Mouse (Mus musculus) testis, adult 2 months (tissue): ENCODE results near the gene Gm20388. TPM values are rescaled to one million over a fixed set of nuclear protein-coding genes. Genes with fewer than 3 reads are reported as not detected.

ENCODE experiments used
- H3K27ac ChIP-seq: fragments of 200-500 bp; 2 replicates; pipeline ENCODE4 v1.5.1; 2012; ENCODE audit warnings: low read depth, low read length; ENCODE audit not compliant: control insufficient read depth, insufficient read depth
- H3K27me3 ChIP-seq: fragments of 200-500 bp; 2 replicates; pipeline ENCODE4 v1.6.1; 2012; ENCODE audit warnings: mild to moderate bottlenecking, low read length, moderate library complexity; ENCODE audit not compliant: control insufficient read depth, insufficient read depth
- H3K36me3 ChIP-seq: fragments of 200-500 bp; 2 replicates; pipeline ENCODE4 v1.6.1; 2012; ENCODE audit warnings: mild to moderate bottlenecking, low read length; ENCODE audit not compliant: control insufficient read depth, insufficient read depth
- H3K4me1 ChIP-seq: fragments of 200-500 bp; 2 replicates; pipeline ENCODE4 v1.6.1; 2012; ENCODE audit warnings: low read length; ENCODE audit not compliant: control insufficient read depth, insufficient read depth
- H3K4me3 ChIP-seq: fragments of 200-500 bp; 2 replicates; pipeline ENCODE4 v1.5.1; 2012; ENCODE audit warnings: low read depth, mild to moderate bottlenecking, low read length, moderate library complexity, mixed read lengths; ENCODE audit not compliant: control insufficient read depth
- CTCF ChIP-seq: fragments of 200-500 bp; IDR thresholded peaks from 2 replicates; pipeline ENCODE4 v1.5.1; 2012; ENCODE audit warnings: low read depth, mild to moderate bottlenecking, inconsistent platforms, low read length, moderate library complexity; ENCODE audit not compliant: control insufficient read depth, insufficient read depth, insufficient replicate concordance
- POLR2A ChIP-seq: fragments of 200-500 bp; IDR thresholded peaks from 2 replicates; pipeline ENCODE4 v1.6.1; 2012; ENCODE audit warnings: low read depth, mild to moderate bottlenecking, inconsistent platforms, low read length, moderate library complexity; ENCODE audit not compliant: control insufficient read depth
- polyA plus RNA-seq: library from polyadenylated mRNA; depleted of rRNA; stranded (reverse); fragments of >200 nt; gene quantifications from 2 replicates; pipeline ENCODE4 v1.2.3, GENCODE M21; 2012

The Gm20388 gene
- polyA plus RNA-seq, 1 experiment: 5.6 TPM

GRCm38 (mm10) chr8:121818226-121818625 lies 1907.6 kb downstream of the Gm20388 start:
- Histone ChIP-seq H3K36me3 (peaks cover 2% of the 10 kb centered on the region), H3K4me3 (no peak overlapping the region), H3K27ac (no peak overlapping the region), H3K27me3 (no peaks in the 10 kb centered on the region), H3K4me1 (no peaks in the 10 kb centered on the region)
- no peak for TF ChIP-seq POLR2A
- no peak for TF ChIP-seq CTCF

GRCm38 (mm10) chr8:121820840-121821239 lies 1910.2 kb downstream of the Gm20388 start:
- H3K36me3 ChIP-seq: peaks cover 2% of the 10 kb centered on the region
- H3K27ac ChIP-seq: no peak overlapping the region

GRCm38 (mm10) chr8:121821320-121821719 lies 1910.7 kb downstream of the Gm20388 start:
- TF ChIP-seq CTCF (no peak), POLR2A (no peak)
- no peaks in the 10 kb centered on the region for H3K4me1 ChIP-seq
- H3K4me3 ChIP-seq: peak overlapping the region; percentile 90
- H3K36me3 ChIP-seq: peaks cover 2% of the 10 kb centered on the region
- no peaks in the 10 kb centered on the region for H3K27me3 ChIP-seq
- H3K27ac ChIP-seq: no peak overlapping the region

More at GRCm38 (mm10) chr8:121820840-121821239, 1910.2 kb downstream of the Gm20388 start:
- Histone ChIP-seq H3K27me3 (no peaks in the 10 kb centered on the region), H3K4me1 (no peaks in the 10 kb centered on the region), H3K4me3 (peak overlapping the region; percentile 90)
- TF ChIP-seq CTCF (no peak), POLR2A (no peak)

- peak overlapping the region; percentile 90 for H3K4me3 ChIP-seq
- TF ChIP-seq CTCF: no peak
- TF ChIP-seq POLR2A: no peak
These were observed 1911.1 kb downstream of the Gm20388 start for GRCm38 (mm10) chr8:121821770-121822169.

GRCm38 (mm10) chr8:121827726-121828125 lies 1917.1 kb downstream of the Gm20388 start:
- H3K27ac ChIP-seq: no peak overlapping the region
- peaks cover 6% of the 10 kb centered on the region for H3K4me1 ChIP-seq
- no peak for TF ChIP-seq CTCF
- no peak for TF ChIP-seq POLR2A
- H3K27me3 ChIP-seq: no peaks in the 10 kb centered on the region
- H3K4me3 ChIP-seq: no peak overlapping the region
- no peaks in the 10 kb centered on the region for H3K36me3 ChIP-seq

More at GRCm38 (mm10) chr8:121821770-121822169, 1911.1 kb downstream of the Gm20388 start:
- H3K36me3 ChIP-seq: peaks cover 2% of the 10 kb centered on the region
- no peak overlapping the region for H3K27ac ChIP-seq
- no peaks in the 10 kb centered on the region for H3K4me1 ChIP-seq
- no peaks in the 10 kb centered on the region for H3K27me3 ChIP-seq

GRCm38 (mm10) chr8:121828376-121829023 lies 1917.9 kb downstream of the Gm20388 start:
- H3K27ac ChIP-seq: no peak overlapping the region
- no peaks in the 10 kb centered on the region for H3K36me3 ChIP-seq
- H3K27me3 ChIP-seq: no peaks in the 10 kb centered on the region
- TF ChIP-seq POLR2A: no peak
- TF ChIP-seq CTCF: no peak
- peaks cover 6% of the 10 kb centered on the region for H3K4me1 ChIP-seq
- peak overlapping the region; percentile 98 for H3K4me3 ChIP-seq

GRCm38 (mm10) chr8:121829048-121829776 lies 1918.6 kb downstream of the Gm20388 start, which contains the start of gene Klhdc4:
Klhdc4 (minus strand) TSS chr8:121829569.
- TF ChIP-seq CTCF: no peak
- TF ChIP-seq POLR2A: no peak; the same call in 1 of the 2 replicates

More at GRCm38 (mm10) chr8:121829048-121829776, 1918.6 kb downstream of the Gm20388 start, which contains the start of gene Klhdc4:
- H3K4me1 ChIP-seq: peaks cover 6% of the 10 kb centered on the region
- H3K36me3 ChIP-seq: no peaks in the 10 kb centered on the region
- no peaks in the 10 kb centered on the region for H3K27me3 ChIP-seq
- H3K27ac ChIP-seq: peak within 1 kb of the TSS; percentile 86
- H3K4me3 ChIP-seq: peak within 1 kb of the TSS; percentile 98
